Mouse (Mus musculus) bone marrow, adult 2 months (tissue): ENCODE measurements around the gene Gm47791. TPM values are rescaled to one million over a fixed set of nuclear protein-coding genes. Genes with fewer than 3 reads are reported as not detected.

Experiments
- H3K27ac ChIP-seq: fragments of 200-500 bp; 2 replicates; pipeline ENCODE4 v1.5.1; 2012; ENCODE audit warnings: low read depth, mild to moderate bottlenecking, control low read depth, inconsistent platforms, low read length; ENCODE audit not compliant: control insufficient read depth, poor library complexity, insufficient read depth
- H3K4me1 ChIP-seq: fragments of 200-500 bp; 2 replicates; pipeline ENCODE4 v1.6.1; 2011; ENCODE audit warnings: low read length; ENCODE audit not compliant: control insufficient read depth, insufficient read depth
- H3K4me3 ChIP-seq: fragments of 200-500 bp; replicated peaks from 2 replicates; pipeline ENCODE3; 2011; ENCODE audit warnings: mild to moderate bottlenecking, low read depth, low read length, control low read depth; ENCODE audit not compliant: control insufficient read depth
- CTCF ChIP-seq: fragments of 200-500 bp; IDR thresholded peaks from 2 replicates; pipeline ENCODE4 v1.5.1; 2011; ENCODE audit warnings: low read length, control low read depth; ENCODE audit not compliant: control insufficient read depth, insufficient read depth
- POLR2A ChIP-seq: fragments of 200-500 bp; IDR thresholded peaks from 2 replicates; pipeline ENCODE4 v1.6.1; 2011; ENCODE audit warnings: low read depth, mild to moderate bottlenecking, control low read depth, low read length, borderline replicate concordance; ENCODE audit not compliant: control insufficient read depth
- WGBS: fragments of 180-500 bp; shearing (Covaris S2); methylation state at CpG from one replicate; pipeline ENCODE4 v1.1.7; 2018; 5-methylcytosine and 5-hydroxymethylcytosine counted together
- polyA plus RNA-seq: library from polyadenylated mRNA; stranded (reverse); fragments of >200 nt; gene quantifications from 2 replicates; pipeline ENCODE4 v1.2.4, GENCODE M21; 2011; ENCODE audit warnings: low replicate concordance; ENCODE audit not compliant: missing spikeins, insufficient read depth, insufficient read length

Gene Gm47791
- polyA plus RNA-seq, 1 experiment: not detected

DNA sequence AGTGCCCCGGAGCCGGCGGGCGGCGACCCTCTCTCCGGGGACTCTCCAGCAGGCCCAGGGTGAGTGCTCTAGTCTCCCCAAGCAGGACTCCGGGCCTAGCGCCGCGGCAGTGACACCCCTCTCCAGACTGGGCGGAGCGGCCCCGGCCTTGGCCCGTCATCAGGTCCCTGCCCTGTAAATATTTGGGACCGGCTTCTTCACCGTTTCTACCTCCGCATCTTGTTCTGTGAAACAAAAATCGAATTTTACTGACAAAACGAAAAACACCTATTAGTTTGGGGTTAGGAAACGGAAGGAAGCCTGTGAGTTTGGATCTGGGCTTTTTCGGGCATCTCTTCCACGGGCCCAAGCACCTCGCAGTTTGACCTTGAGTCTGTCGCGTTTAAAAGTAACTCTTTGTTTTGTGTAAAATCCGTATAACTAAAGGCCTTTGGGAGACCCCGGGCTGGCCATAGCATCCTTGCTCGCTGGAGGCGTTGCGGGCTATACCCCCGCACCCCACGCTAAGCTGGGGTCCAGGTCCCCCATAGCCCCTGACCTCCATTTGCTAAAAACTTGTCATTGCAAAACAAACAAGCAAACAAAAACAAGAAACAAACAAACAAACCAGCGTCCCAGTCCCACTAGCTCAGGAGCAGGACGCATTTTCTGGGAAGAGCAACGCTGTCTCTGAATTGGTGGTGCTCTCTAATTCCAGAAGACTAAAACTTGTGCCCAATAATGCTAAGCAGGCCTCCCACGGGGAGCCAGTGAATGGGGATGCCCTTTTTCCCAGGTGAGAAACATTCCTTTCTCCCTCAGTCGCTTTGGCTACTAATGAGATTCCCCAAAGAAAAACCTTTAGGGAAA lies 45.8 kb downstream of the Gm47791 start:
- H3K27ac ChIP-seq: peak overlapping the region; percentile 83
- WGBS: 3% methylated on average over 37 of the region's 37 CpGs
- H3K4me1 ChIP-seq: no peaks in the 10 kb centered on the region; the same call in 1 of the 2 replicates
- no peak for TF ChIP-seq CTCF
- TF ChIP-seq POLR2A: no peak; the same call in 1 of the 2 replicates
- peak overlapping the region; percentile 73 for H3K4me3 ChIP-seq

DNA sequence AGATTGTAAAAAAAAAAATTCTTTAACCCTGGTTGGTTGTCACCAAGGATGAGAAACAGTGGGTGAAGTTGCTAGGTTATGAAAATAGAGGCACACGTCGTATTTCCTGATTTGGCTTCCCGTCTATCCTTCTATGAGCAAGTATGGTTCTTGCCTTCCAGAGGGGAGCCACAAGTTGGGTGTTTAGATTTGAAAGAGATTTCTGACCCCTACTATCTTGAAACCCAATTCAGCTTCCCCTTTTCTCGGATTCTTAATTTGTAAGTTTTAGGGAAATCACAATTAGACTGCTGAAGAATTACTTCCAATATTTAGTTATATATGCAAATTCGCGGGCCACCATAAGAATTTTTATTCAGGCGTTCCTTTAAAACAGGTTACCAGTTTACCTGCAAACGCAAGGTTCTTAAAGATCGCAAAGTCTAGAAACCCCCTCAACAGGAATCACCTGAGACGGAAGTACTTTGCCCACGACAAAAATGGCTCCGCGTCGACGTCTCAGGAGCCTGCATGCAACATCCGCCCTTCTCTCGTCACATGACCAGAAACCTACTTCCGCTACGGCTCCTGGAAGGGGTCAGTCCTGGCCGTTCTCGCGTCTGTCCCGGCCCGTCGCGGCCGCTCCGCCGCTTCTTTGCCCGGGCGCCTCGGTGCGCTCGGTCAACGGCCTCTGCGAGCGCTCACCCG lies 46.6 kb downstream of the Gm47791 start, which contains the start of gene Mff:
Gene Mff (plus strand): TSS at position 552 of the 687 bp plus-strand sequence.
- H3K27ac ChIP-seq: peak within 1 kb of the TSS; percentile 83
- H3K4me3 ChIP-seq: peak within 1 kb of the TSS; percentile 73
- H3K4me1 ChIP-seq: no peaks in the 10 kb centered on the region; the same call in 1 of the 2 replicates
- peak; percentile 82 for TF ChIP-seq POLR2A
- TF ChIP-seq CTCF: no peak
- 7% methylated on average over 38 of the region's 38 CpGs for WGBS

Other genes with a start within 250 kb of the Gm47791 start
- 0.15 and 0.20 TPM in 2 replicates for gene Col4a4, start 184.4 kb downstream of the Gm47791 start, polyA plus RNA-seq
- gene Col4a3, start 184.3 kb downstream of the Gm47791 start, polyA plus RNA-seq: 1.1 and 2.5 TPM in 2 replicates
- 62.4 and 62.8 TPM in 2 replicates for gene Mff, start 46.4 kb downstream of the Gm47791 start, polyA plus RNA-seq
- not detected in 2 replicates for gene Tm4sf20, start 2.8 kb downstream of the Gm47791 start, polyA plus RNA-seq
- gene Agfg1, start 68.2 kb upstream of the Gm47791 start, polyA plus RNA-seq: 14.5 and 15.6 TPM in 2 replicates
- not detected in 2 replicates for gene A030005L19Rik, start 142.1 kb upstream of the Gm47791 start, polyA plus RNA-seq
- gene A030014E15Rik, start 153.7 kb upstream of the Gm47791 start, polyA plus RNA-seq: not detected in 2 replicates
- gene Gm6217, start 160.2 kb upstream of the Gm47791 start, polyA plus RNA-seq: not detected in 2 replicates
- not detected in 2 replicates for gene A030003K21Rik, start 172.1 kb upstream of the Gm47791 start, polyA plus RNA-seq
- gene Gm7544, start 184.8 kb upstream of the Gm47791 start, polyA plus RNA-seq: not detected in 2 replicates
- gene Gm47955, start 189.0 kb upstream of the Gm47791 start, polyA plus RNA-seq: not detected in 2 replicates
- gene Gm47959, start 229.3 kb upstream of the Gm47791 start, polyA plus RNA-seq: not detected in 2 replicates